Mouse (Mus musculus): ENCODE data around the gene Camk1d.

Gene Camk1d

GRCm38 (mm10) chr2:5357056-5357455 is 357.3 kb downstream of the Camk1d start:
- no peak for DNase-seq (ENCODE audit: low read depth in 1 of 2, low spot score in 2 of 2)

GRCm38 (mm10) chr2:5352821-5353522 is 361.3 kb downstream of the Camk1d start:
- DNase-seq (ENCODE audit: low read depth in 1 of 2, low spot score in 2 of 2) = no peak

- DNase-seq (ENCODE audit: low read depth in 1 of 2, low spot score in 2 of 2) = no peak
These were observed 369.0 kb downstream of the Camk1d start for GRCm38 (mm10) chr2:5345344-5345743.

GRCm38 (mm10) chr2:5327533-5328250 is 386.6 kb downstream of the Camk1d start:
- no peak for DNase-seq (ENCODE audit: low read depth in 1 of 2, low spot score in 2 of 2)

GRCm38 (mm10) chr2:5324806-5325205 is 389.5 kb downstream of the Camk1d start:
- no peak for DNase-seq (ENCODE audit: low read depth in 1 of 2, low spot score in 2 of 2)

- DNase-seq (ENCODE audit: low read depth in 1 of 2, low spot score in 2 of 2) = no peak
These were observed 392.5 kb downstream of the Camk1d start for GRCm38 (mm10) chr2:5321660-5322295.

DNA sequence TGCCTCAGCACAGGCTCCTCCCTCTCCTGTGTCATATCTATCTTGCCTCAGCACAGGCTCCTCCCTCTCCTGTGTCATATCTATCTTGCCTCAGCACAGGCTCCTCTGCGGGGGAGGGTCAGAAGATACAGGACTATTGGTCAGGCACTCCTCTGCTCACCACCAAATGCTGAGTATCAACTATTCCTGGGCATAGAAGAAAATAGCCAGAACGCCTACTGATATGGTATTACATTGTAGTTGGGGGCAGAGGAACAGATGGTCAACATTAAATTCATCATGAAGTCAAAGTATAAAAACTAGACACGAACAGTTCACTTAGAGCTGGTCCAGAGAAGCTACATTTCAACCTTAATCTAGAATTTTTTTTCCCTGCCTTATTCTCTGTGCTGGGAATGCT is 395.2 kb downstream of the Camk1d start:
- DNase-seq (ENCODE audit: low read depth in 1 of 2, low spot score in 2 of 2) = no peak

- DNase-seq (ENCODE audit: low read depth in 1 of 2, low spot score in 2 of 2) = no peak
These were observed 397.6 kb downstream of the Camk1d start for GRCm38 (mm10) chr2:5316763-5317162.

DNA sequence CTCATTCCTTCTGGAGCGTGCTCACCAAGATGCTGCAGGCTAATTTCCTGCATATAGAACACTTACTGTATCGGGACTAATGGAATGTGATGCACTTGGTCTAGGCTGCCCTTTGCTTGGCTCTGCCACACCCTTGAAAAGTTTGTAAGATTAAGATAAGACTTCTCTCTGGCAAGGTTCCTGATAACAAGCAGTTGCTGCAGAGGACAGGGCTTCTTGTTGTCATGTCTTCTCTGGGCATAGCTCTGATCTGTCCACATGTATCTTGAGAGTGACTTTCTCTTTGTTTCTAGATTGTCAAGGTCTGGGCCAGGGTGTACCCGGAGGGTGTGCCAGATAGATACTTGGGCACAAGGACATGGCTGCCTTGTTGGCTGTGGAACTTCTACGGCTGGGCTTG is 398.1 kb downstream of the Camk1d start:
- DNase-seq (ENCODE audit: low read depth in 1 of 2, low spot score in 2 of 2) = no peak

GRCm38 (mm10) chr2:5315291-5315828 is 399.0 kb downstream of the Camk1d start:
- DNase-seq (ENCODE audit: low read depth in 1 of 2, low spot score in 2 of 2) = no peak

GRCm38 (mm10) chr2:5314530-5315166 is 399.7 kb downstream of the Camk1d start:
- no peak for DNase-seq (ENCODE audit: low read depth in 1 of 2, low spot score in 2 of 2)

- no peak for DNase-seq (ENCODE audit: low read depth in 1 of 2, low spot score in 2 of 2)
These were observed 409.2 kb downstream of the Camk1d start for GRCm38 (mm10) chr2:5305156-5305555.

DNA sequence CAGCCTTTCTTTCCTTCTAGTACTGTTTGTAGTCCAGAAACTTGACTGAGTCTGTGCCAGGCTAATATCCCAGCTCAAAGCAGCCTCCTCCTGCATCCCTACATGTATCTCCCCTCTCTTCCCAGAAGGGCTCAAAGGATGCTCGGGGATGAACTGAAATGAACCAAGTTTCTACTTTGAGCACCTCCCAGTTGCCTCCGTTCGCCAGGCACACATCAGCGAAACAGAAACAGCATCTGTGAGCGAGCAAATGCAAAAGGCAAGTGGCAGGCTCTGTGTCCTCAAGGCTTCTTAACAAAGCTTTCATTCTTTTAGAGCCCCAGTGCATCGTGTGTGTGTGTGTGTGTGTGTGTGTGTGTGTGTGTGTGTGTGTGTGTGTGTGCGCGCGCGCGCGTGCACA is 409.9 kb downstream of the Camk1d start:
- DNase-seq (ENCODE audit: low read depth in 1 of 2, low spot score in 2 of 2) = no peak

DNA sequence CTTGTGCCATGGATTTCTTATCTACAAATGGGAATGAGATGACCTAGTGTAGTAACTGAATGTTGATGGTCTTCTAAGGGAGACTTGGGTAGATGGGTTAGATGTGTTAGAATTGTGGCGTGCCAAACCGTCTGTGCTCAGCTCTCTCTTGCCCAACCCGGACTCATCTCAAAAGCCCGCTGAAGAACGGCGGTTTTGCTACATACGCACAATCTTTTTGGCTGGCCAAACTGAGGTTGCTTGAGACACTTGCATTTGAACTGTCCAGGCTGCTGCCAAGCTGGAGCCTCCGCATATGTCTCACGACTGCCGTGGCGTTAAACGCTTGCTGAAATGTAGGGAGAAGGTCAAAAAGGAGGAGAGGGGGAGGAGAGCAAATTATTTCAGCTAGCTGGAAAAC is 413.0 kb downstream of the Camk1d start:
- no peak for DNase-seq (ENCODE audit: low read depth in 1 of 2, low spot score in 2 of 2)

DNA sequence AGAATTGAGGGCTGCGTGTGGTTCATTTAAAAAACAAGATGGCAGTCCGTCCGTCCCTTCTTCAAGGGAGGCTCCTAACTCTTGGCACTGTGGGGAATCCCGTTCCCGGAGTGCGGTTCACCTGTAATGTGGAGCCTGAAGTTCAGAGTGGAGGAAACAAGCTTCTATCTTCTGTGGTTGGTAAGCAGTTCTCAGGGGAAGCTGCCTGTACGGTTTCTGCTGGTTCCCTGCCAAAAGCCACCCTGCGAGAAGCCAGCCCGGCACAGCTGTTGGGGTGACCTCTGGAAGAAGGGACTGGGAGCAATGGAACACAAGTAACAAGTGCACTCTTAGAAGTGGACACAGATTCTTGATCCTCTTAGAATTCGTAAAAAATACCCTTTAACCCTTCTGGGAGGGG is 416.2 kb downstream of the Camk1d start:
- DNase-seq (ENCODE audit: low read depth in 1 of 2, low spot score in 2 of 2) = no peak

- DNase-seq (ENCODE audit: low read depth in 1 of 2, low spot score in 2 of 2) = no peak
These were observed 417.4 kb downstream of the Camk1d start for GRCm38 (mm10) chr2:5296749-5297545.

DNA sequence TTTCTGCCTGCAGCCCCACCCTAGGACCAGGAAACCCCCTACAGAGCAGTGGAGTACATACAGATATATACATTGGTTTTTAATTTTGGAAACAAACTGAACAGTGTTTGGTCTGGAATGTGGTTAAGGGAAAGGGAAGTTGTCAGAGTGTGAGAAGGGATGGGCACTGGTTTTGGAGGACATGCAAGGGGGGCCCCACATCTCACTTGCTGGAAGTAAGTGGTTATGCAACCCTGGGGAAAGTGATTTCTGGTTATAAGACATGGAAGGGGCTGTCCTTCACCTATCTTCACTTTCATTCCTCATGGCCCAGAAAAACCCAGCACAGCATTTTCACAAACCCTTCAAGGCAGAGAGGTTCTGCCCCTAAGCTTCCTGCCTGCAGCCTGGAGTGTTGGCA is 419.2 kb downstream of the Camk1d start:
- no peak for DNase-seq (ENCODE audit: low read depth in 1 of 2, low spot score in 2 of 2)

GRCm38 (mm10) chr2:5294451-5294850 is 419.9 kb downstream of the Camk1d start:
- DNase-seq (ENCODE audit: low read depth in 1 of 2, low spot score in 2 of 2) = no peak

DNA sequence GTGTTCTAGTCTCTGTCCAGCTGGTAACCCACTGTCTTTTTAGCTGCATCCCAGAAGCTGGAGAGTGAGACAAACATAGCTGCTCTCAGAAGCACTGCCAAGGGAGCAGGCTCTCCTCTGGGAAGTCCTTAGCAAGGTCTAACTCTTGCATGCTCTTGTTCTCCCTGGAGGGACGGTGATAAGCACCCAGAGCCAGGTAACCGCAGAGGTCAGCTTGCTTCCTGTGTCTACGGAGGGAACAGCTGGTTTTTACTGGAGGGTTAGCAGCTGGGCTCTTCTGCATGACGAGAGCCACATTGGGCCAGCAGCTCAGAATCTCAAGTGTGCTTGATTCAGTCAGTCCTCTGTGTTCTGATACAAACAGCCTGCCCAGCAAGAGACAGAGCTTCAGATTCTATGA is 425.7 kb downstream of the Camk1d start:
- DNase-seq (ENCODE audit: low read depth in 1 of 2, low spot score in 2 of 2) = no peak

GRCm38 (mm10) chr2:5287044-5287380 is 427.3 kb downstream of the Camk1d start:
- DNase-seq (ENCODE audit: low read depth in 1 of 2, low spot score in 2 of 2) = no peak
